Mouse (Mus musculus) lung, postnatal 0 days (tissue): ENCODE results near the gene Nsd2. TPM values are rescaled to one million over a fixed set of nuclear protein-coding genes. Genes with fewer than 3 reads are reported as not detected.

Experiments used
- ATAC-seq: fragments of 200-750 bp; cut with Nextera tagmentation; 2 replicates; pipeline ENCODE4 v1.8.0; 2017; ENCODE audit warnings: moderate library complexity
- DNase-seq: peaks from one replicate; pipeline ENCODE4 v3.0.0-alpha.2; 2016; ENCODE audit warnings: low spot score
- H3K27ac ChIP-seq: fragments of 300-500 bp; sonication (generic); 2 replicates; pipeline ENCODE4 v1.5.1; 2014; ENCODE audit warnings: antibody characterized with exemption, mild to moderate bottlenecking, low read length, mixed read lengths
- H3K27me3 ChIP-seq: fragments of 300-500 bp; sonication (generic); replicated peaks from 2 replicates; pipeline ENCODE4 v1.6.1; 2014; ENCODE audit warnings: low read length, mixed read lengths; ENCODE audit not compliant: insufficient read depth
- H3K36me3 ChIP-seq: fragments of 300-500 bp; sonication (generic); 2 replicates; pipeline ENCODE4 v1.6.1; 2014; ENCODE audit warnings: low read length, mixed read lengths; ENCODE audit not compliant: insufficient read depth
- H3K4me1 ChIP-seq: fragments of 300-500 bp; sonication (generic); 2 replicates; pipeline ENCODE4 v1.6.1; 2014; ENCODE audit warnings: antibody characterized with exemption, low read depth, low read length, mixed read lengths; ENCODE audit not compliant: insufficient read depth
- H3K4me2 ChIP-seq: fragments of 300-500 bp; sonication (generic); replicated peaks from 2 replicates; pipeline ENCODE4 v1.6.1; 2014; ENCODE audit warnings: low read depth, mild to moderate bottlenecking, low read length, moderate library complexity, mixed read lengths
- H3K4me3 ChIP-seq: fragments of 300-500 bp; sonication (generic); 2 replicates; pipeline ENCODE4 v1.5.1; 2014; ENCODE audit warnings: low read depth, low read length
- H3K9ac ChIP-seq: fragments of 300-500 bp; sonication (generic); replicated peaks from 2 replicates; pipeline ENCODE4 v1.6.1; 2014; ENCODE audit warnings: low read depth, mild to moderate bottlenecking
- H3K9me3 ChIP-seq: fragments of 300-500 bp; sonication (generic); 2 replicates; pipeline ENCODE4 v1.6.1; 2016; ENCODE audit warnings: low read length, mixed read lengths
- CTCF ChIP-seq: IDR thresholded peaks from 2 replicates; pipeline ENCODE4 v1.5.1; 2016; ENCODE audit warnings: antibody characterized with exemption, mild to moderate bottlenecking
- EP300 ChIP-seq: IDR thresholded peaks from 2 replicates; pipeline ENCODE4 v1.6.1; 2016; ENCODE audit warnings: antibody characterized with exemption, mild to moderate bottlenecking, control low read depth
- WGBS: fragments of 180-500 bp; shearing (Covaris S2); extraction: QIAGEN DNeasy Blood & Tissue Kit; methylation state at CpG from one replicate; pipeline ENCODE4 v1.1.7; 2014; 5-methylcytosine and 5-hydroxymethylcytosine counted together
- polyA plus RNA-seq: library from polyadenylated mRNA; unstranded; fragments of >200 nt; fragmentation: Nextera tagmentation; extraction: Ambion mirVana; gene quantifications from 2 replicates; pipeline ENCODE4 v1.2.1, GENCODE M21; 2015

The Nsd2 gene
- 13.5 and 16.7 TPM in 2 replicates for polyA plus RNA-seq

- Histone ChIP-seq H3K9me3 (no peaks in the 10 kb centered on the region), H3K9ac (peak within 1 kb of the TSS; percentile 87), H3K27ac (peak within 1 kb of the TSS; percentile 96), H3K27me3 (no peaks in the 10 kb centered on the region), H3K4me2 (peak within 1 kb of the TSS; percentile 87), H3K4me1 (no peaks in the 10 kb centered on the region), H3K36me3 (no peaks in the 10 kb centered on the region), H3K4me3 (peak within 1 kb of the TSS; percentile 97)
- ATAC-seq (peak; percentile 90), DNase-seq (peak; percentile 93)
- TF ChIP-seq CTCF, result no peak
- TF ChIP-seq EP300, result no peak
- under 1% methylated on average over 64 of the region's 136 CpGs for WGBS
These were observed at the start of gene Nsd2 for GRCm38 (mm10) chr5:33819876-33820732. Gene Nsd2 (plus strand): TSS chr5:33820725.

- Histone ChIP-seq H3K27ac (no peak overlapping the region), H3K4me1 (peaks cover 7% of the 10 kb centered on the region; the same call in 1 of the 2 replicates), H3K9me3 (no peaks in the 10 kb centered on the region), H3K4me3 (no peak overlapping the region), H3K9ac (no peak overlapping the region), H3K27me3 (no peaks in the 10 kb centered on the region), H3K4me2 (no peak overlapping the region), H3K36me3 (peaks cover 8% of the 10 kb centered on the region; the same call in 1 of the 2 replicates)
- DNase-seq (no peak), ATAC-seq (no peak)
- no peak for TF ChIP-seq EP300
- no peak for TF ChIP-seq CTCF
These were observed 43.3 kb upstream of the Nsd2 start for GRCm38 (mm10) chr5:33777195-33777594.

- TF ChIP-seq EP300 (no peak), CTCF (no peak)
- Histone ChIP-seq H3K4me2 (peak overlapping the region; percentile 66), H3K9me3 (no peaks in the 10 kb centered on the region), H3K36me3 (peaks cover 8% of the 10 kb centered on the region; the same call in 1 of the 2 replicates), H3K27me3 (no peaks in the 10 kb centered on the region), H3K4me3 (peak overlapping the region; percentile 80), H3K4me1 (peaks cover 11% of the 10 kb centered on the region; the same call in 1 of the 2 replicates), H3K9ac (peak overlapping the region; percentile 86), H3K27ac (peak overlapping the region; percentile 88)
- 3% methylated on average over 11 of the region's 11 CpGs for WGBS
- ATAC-seq (no peak; the same call in 1 of the 2 replicates), DNase-seq (no peak)
These were observed 38.6 kb upstream of the Nsd2 start for GRCm38 (mm10) chr5:33781964-33782344.

- H3K4me2 ChIP-seq, result peak within 1 kb of the TSS; percentile 66
- peak within 1 kb of the TSS; percentile 80 for H3K4me3 ChIP-seq
- TF ChIP-seq CTCF (peak; percentile 59), EP300 (no peak)
- no peaks in the 10 kb centered on the region for H3K27me3 ChIP-seq
- peaks cover 11% of the 10 kb centered on the region; the same call in 1 of the 2 replicates for H3K4me1 ChIP-seq
- peak; percentile 98 for DNase-seq
- peak within 1 kb of the TSS; percentile 88 for H3K27ac ChIP-seq
- H3K9me3 ChIP-seq, result no peaks in the 10 kb centered on the region
- H3K9ac ChIP-seq, result peak within 1 kb of the TSS; percentile 86
- peaks cover 5% of the 10 kb centered on the region; the same call in 1 of the 2 replicates for H3K36me3 ChIP-seq
- peak; percentile 100 for ATAC-seq
- under 1% methylated on average over 55 of the region's 65 CpGs for WGBS
These were observed 38.1 kb upstream of the Nsd2 start, which contains the start of gene Letm1 for GRCm38 (mm10) chr5:33782345-33782998. Gene Letm1 (minus strand): TSS chr5:33782817.

DNA sequence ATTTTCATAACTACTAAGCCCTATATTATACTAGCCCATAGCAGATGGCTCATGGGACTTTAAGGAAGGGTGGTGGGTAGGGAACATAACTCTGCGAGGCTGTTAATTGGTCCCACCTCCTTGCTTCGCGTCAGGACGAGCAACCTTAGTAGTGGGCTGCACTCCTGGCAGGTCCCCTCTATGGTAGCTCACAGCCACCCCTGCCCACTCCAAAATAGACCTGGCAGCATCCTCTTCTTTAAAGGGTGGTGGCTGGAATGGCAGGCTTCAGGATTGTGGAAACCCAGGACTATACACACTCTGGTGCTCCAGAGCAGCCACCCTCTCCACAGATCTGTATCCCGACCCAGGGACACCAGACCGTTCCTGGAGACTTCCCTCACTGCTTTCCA is 37.5 kb upstream of the Nsd2 start:
- Histone ChIP-seq H3K4me1 (peaks cover 11% of the 10 kb centered on the region; the same call in 1 of the 2 replicates), H3K4me2 (peak overlapping the region; percentile 66), H3K27me3 (no peaks in the 10 kb centered on the region), H3K36me3 (no peaks in the 10 kb centered on the region), H3K9me3 (no peaks in the 10 kb centered on the region), H3K9ac (peak overlapping the region; percentile 86), H3K27ac (peak overlapping the region; percentile 88; the same call in 1 of the 2 replicates), H3K4me3 (peak overlapping the region; percentile 80)
- DNase-seq (no peak), ATAC-seq (peak; percentile 1; the same call in 1 of the 2 replicates)
- TF ChIP-seq CTCF, result no peak
- TF ChIP-seq EP300, result no peak
- 9% methylated on average over 6 of the region's 6 CpGs for WGBS
